Mouse (Mus musculus): ENCODE data around the gene Astn2. TPM values are rescaled to one million over a fixed set of nuclear protein-coding genes. Genes with fewer than 3 reads are reported as not detected.

Astn2 gene
- polyA plus RNA-seq, 1 experiment, result 1.1 TPM

GRCm38 (mm10) chr4:65839550-65840000 is 564.8 kb downstream of the Astn2 start:
- DNase-seq (ENCODE audit: low read depth), result no peak

- DNase-seq (ENCODE audit: low read depth), result no peak
Measured at GRCm38 (mm10) chr4:65838781-65839180, 565.6 kb downstream of the Astn2 start.

GRCm38 (mm10) chr4:65832971-65833370 is 571.4 kb downstream of the Astn2 start:
- no peak for DNase-seq (ENCODE audit: low read depth)

GRCm38 (mm10) chr4:65831872-65832271 is 572.5 kb downstream of the Astn2 start:
- no peak for DNase-seq (ENCODE audit: low read depth)

GRCm38 (mm10) chr4:65830495-65830894 is 573.9 kb downstream of the Astn2 start:
- DNase-seq (ENCODE audit: low read depth), result no peak

- no peak for DNase-seq (ENCODE audit: low read depth)
Measured at GRCm38 (mm10) chr4:65821070-65821469, 583.3 kb downstream of the Astn2 start.

- no peak for DNase-seq (ENCODE audit: low read depth)
Measured at GRCm38 (mm10) chr4:65820236-65820635, 584.2 kb downstream of the Astn2 start.

- no peak for DNase-seq (ENCODE audit: low read depth)
Measured at GRCm38 (mm10) chr4:65819835-65820234, 584.6 kb downstream of the Astn2 start.

- no peak for DNase-seq (ENCODE audit: low read depth)
Measured at GRCm38 (mm10) chr4:65814176-65814535, 590.3 kb downstream of the Astn2 start.

GRCm38 (mm10) chr4:65813500-65814175 is 590.8 kb downstream of the Astn2 start:
- no peak for DNase-seq (ENCODE audit: low read depth)

GRCm38 (mm10) chr4:65807341-65807740 is 597.1 kb downstream of the Astn2 start:
- DNase-seq (ENCODE audit: low read depth), result no peak

GRCm38 (mm10) chr4:65801204-65801603 is 603.2 kb downstream of the Astn2 start:
- DNase-seq (ENCODE audit: low read depth), result no peak

- no peak for DNase-seq (ENCODE audit: low read depth)
Measured at GRCm38 (mm10) chr4:65791051-65791450, 613.4 kb downstream of the Astn2 start.

GRCm38 (mm10) chr4:65773368-65774010 is 630.9 kb downstream of the Astn2 start:
- no peak for DNase-seq (ENCODE audit: low read depth)

GRCm38 (mm10) chr4:65770952-65771351 is 633.5 kb downstream of the Astn2 start:
- no peak for DNase-seq (ENCODE audit: low read depth)

GRCm38 (mm10) chr4:65767919-65768318 is 636.5 kb downstream of the Astn2 start:
- DNase-seq (ENCODE audit: low read depth), result no peak

- no peak for DNase-seq (ENCODE audit: low read depth)
Measured at GRCm38 (mm10) chr4:65767431-65767830, 637.0 kb downstream of the Astn2 start.

- DNase-seq (ENCODE audit: low read depth), result no peak
Measured at GRCm38 (mm10) chr4:65765312-65765711, 639.1 kb downstream of the Astn2 start.

GRCm38 (mm10) chr4:65764275-65764674 is 640.1 kb downstream of the Astn2 start:
- DNase-seq (ENCODE audit: low read depth), result no peak

- DNase-seq (ENCODE audit: low read depth), result no peak
Measured at GRCm38 (mm10) chr4:65763823-65764222, 640.6 kb downstream of the Astn2 start.

GRCm38 (mm10) chr4:65762116-65762515 is 642.3 kb downstream of the Astn2 start:
- no peak for DNase-seq (ENCODE audit: low read depth)

- no peak for DNase-seq (ENCODE audit: low read depth)
Measured at GRCm38 (mm10) chr4:65761658-65762057, 642.8 kb downstream of the Astn2 start.

- no peak for DNase-seq (ENCODE audit: low read depth)
Measured at GRCm38 (mm10) chr4:65758875-65759201, 645.6 kb downstream of the Astn2 start.

Data from gonadal fat pad, adult 2 months (tissue).